Mouse (Mus musculus) brain, embryonic 14.5 days (tissue): ENCODE results near the gene Mthfd2.

ENCODE experiments used
- CTCF ChIP-seq: fragments of 200-500 bp; IDR thresholded peaks from 2 replicates; pipeline ENCODE4 v1.5.1; 2012; ENCODE audit warnings: inconsistent platforms, mild to moderate bottlenecking, moderate library complexity, borderline replicate concordance; ENCODE audit not compliant: insufficient read depth, insufficient read length; ENCODE audit errors: extremely low read depth
- POLR2A ChIP-seq: fragments of 200-500 bp; IDR thresholded peaks from 2 replicates; pipeline ENCODE4 v1.6.1; 2012; ENCODE audit warnings: mild to moderate bottlenecking, inconsistent platforms, borderline replicate concordance; ENCODE audit not compliant: poor library complexity, insufficient read depth, insufficient read length, severe bottlenecking; ENCODE audit errors: extremely low read depth

GRCm38 (mm10) chr6:83326394-83326736 is 657 bp upstream of the Mthfd2 start:
- TF ChIP-seq CTCF (no peak), POLR2A (no peak)
